Mouse (Mus musculus) testis, adult 2 months (tissue): ENCODE data around the gene Ralgapa2. TPM values are rescaled to one million over a fixed set of nuclear protein-coding genes. Genes with fewer than 3 reads are reported as not detected.

ENCODE experiments used
- H3K27ac ChIP-seq: fragments of 200-500 bp; 2 replicates; pipeline ENCODE4 v1.5.1; 2012; ENCODE audit warnings: low read depth, low read length; ENCODE audit not compliant: control insufficient read depth, insufficient read depth
- H3K27me3 ChIP-seq: fragments of 200-500 bp; 2 replicates; pipeline ENCODE4 v1.6.1; 2012; ENCODE audit warnings: mild to moderate bottlenecking, low read length, moderate library complexity; ENCODE audit not compliant: control insufficient read depth, insufficient read depth
- H3K36me3 ChIP-seq: fragments of 200-500 bp; 2 replicates; pipeline ENCODE4 v1.6.1; 2012; ENCODE audit warnings: mild to moderate bottlenecking, low read length; ENCODE audit not compliant: control insufficient read depth, insufficient read depth
- H3K4me1 ChIP-seq: fragments of 200-500 bp; 2 replicates; pipeline ENCODE4 v1.6.1; 2012; ENCODE audit warnings: low read length; ENCODE audit not compliant: control insufficient read depth, insufficient read depth
- H3K4me3 ChIP-seq: fragments of 200-500 bp; 2 replicates; pipeline ENCODE4 v1.5.1; 2012; ENCODE audit warnings: low read depth, mild to moderate bottlenecking, low read length, moderate library complexity, mixed read lengths; ENCODE audit not compliant: control insufficient read depth
- CTCF ChIP-seq: fragments of 200-500 bp; IDR thresholded peaks from 2 replicates; pipeline ENCODE4 v1.5.1; 2012; ENCODE audit warnings: low read depth, mild to moderate bottlenecking, inconsistent platforms, low read length, moderate library complexity; ENCODE audit not compliant: control insufficient read depth, insufficient read depth, insufficient replicate concordance
- POLR2A ChIP-seq: fragments of 200-500 bp; IDR thresholded peaks from 2 replicates; pipeline ENCODE4 v1.6.1; 2012; ENCODE audit warnings: low read depth, mild to moderate bottlenecking, inconsistent platforms, low read length, moderate library complexity; ENCODE audit not compliant: control insufficient read depth
- polyA plus RNA-seq: library from polyadenylated mRNA; depleted of rRNA; stranded (reverse); fragments of >200 nt; gene quantifications from 2 replicates; pipeline ENCODE4 v1.2.3, GENCODE M21; 2012

Gene Ralgapa2
- polyA plus RNA-seq, 1 experiment, result 8.8 TPM

DNA sequence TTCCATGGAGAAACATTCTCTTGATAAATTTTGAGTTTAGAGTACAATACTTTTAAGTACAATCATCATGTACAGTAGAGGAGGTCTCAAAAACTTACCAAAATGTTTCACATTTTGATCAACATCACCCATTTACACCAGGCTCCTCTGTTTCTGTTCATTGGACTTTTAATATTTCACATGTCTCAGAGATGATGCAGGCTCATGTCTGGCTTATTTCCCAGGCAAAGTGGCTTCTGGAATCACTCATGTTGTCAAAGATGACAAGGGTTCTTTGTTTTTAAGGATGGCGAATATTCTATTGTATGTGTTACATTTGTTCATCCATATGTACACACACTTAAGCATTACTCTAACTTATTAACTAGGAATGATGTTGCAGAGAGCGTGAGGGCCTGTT is 152.5 kb downstream of the Ralgapa2 start:
- no peaks in the 10 kb centered on the region for H3K36me3 ChIP-seq
- H3K27ac ChIP-seq, result no peak overlapping the region
- no peak for TF ChIP-seq POLR2A
- no peak for TF ChIP-seq CTCF
- H3K4me1 ChIP-seq, result no peaks in the 10 kb centered on the region
- no peak overlapping the region for H3K4me3 ChIP-seq
- H3K27me3 ChIP-seq, result no peaks in the 10 kb centered on the region

DNA sequence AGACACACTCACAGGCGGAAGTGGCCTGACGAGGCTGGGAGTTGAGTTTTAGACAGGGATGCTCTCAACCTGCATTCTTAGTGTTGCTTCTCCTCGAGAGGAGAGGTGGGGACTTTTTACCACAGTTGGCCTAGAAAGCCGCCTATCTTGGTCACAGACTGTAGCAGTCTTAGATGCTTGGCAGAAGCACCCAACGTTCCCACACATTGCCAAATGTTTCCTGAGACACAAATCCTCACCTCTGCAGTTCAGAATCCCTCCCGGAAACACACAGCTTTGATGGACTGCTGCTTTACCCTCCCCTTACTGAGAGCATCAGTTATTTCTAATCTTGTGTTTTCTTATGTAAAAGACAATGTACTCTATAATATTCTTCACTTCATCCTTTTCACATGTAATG is 155.6 kb downstream of the Ralgapa2 start:
- Histone ChIP-seq H3K27ac (no peak overlapping the region), H3K36me3 (no peaks in the 10 kb centered on the region; the same call in 1 of the 2 replicates), H3K4me3 (no peak overlapping the region), H3K4me1 (no peaks in the 10 kb centered on the region), H3K27me3 (no peaks in the 10 kb centered on the region)
- TF ChIP-seq CTCF (no peak), POLR2A (no peak)

DNA sequence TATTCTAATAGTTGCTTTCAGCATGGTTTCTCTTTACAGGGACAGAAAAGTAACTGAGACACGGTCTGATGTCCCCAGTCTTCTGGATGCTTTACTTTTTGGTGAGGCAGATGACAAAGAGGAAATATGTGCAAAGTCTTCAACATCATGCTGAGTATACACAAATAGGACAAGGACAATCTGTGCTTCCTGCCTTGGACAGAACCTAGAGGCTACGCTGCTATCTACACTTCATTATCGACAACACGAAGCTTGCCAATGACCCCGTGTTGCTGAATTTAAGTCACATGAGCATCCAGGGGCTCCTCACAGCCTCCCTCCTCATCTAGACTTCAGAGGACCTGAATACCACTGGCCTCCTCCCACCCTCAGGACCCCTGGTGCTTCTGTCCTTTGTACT is 161.9 kb downstream of the Ralgapa2 start:
- H3K4me1 ChIP-seq, result no peaks in the 10 kb centered on the region
- TF ChIP-seq POLR2A, result no peak
- no peak for TF ChIP-seq CTCF
- H3K27ac ChIP-seq, result no peak overlapping the region
- H3K27me3 ChIP-seq, result no peaks in the 10 kb centered on the region
- H3K4me3 ChIP-seq, result no peak overlapping the region
- no peaks in the 10 kb centered on the region; the same call in 1 of the 2 replicates for H3K36me3 ChIP-seq

DNA sequence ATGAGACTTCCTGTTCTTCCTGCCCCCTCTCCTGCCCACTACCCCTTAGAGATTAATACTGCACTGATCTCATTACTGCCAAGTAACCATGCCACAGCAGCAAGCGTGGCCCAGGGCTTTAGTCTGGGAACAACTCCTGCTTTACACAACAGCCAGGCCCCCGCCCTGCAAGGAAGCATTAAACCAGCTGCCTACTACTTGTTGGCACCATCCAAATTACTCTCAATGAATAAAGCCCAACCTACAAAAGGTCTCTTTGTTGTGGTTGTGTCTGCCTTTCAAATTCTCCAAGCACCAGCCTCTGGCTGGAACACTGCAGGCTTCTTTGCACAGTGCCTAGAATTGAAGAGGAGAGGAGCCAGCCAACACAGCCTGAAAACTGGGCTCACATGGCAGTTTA is 164.2 kb downstream of the Ralgapa2 start:
- no peak for TF ChIP-seq POLR2A
- no peak for TF ChIP-seq CTCF
- Histone ChIP-seq H3K27ac (no peak overlapping the region), H3K36me3 (no peaks in the 10 kb centered on the region; the same call in 1 of the 2 replicates), H3K4me1 (no peaks in the 10 kb centered on the region), H3K4me3 (no peak overlapping the region), H3K27me3 (no peaks in the 10 kb centered on the region)

DNA sequence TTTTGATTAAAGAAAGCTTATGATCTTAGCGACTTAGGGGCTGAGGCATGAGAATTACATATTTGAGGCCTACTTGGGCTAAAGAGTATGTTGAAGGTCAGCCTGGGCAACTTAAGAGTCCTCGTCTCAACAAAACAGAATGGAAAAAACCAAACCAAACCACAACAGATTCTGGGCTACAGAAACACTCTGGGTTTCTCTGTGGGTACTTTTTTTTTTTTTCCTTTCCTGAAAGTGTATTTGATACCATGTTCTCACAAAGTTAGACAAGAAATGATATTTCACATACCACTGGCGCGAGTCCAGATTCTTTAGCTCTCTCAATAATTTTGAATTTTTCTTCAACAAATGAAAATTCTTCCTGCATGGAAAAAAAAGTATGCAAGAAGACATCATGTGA is 172.1 kb downstream of the Ralgapa2 start:
- H3K4me1 ChIP-seq, result no peaks in the 10 kb centered on the region
- no peak for TF ChIP-seq POLR2A
- no peak for TF ChIP-seq CTCF
- no peaks in the 10 kb centered on the region; the same call in 1 of the 2 replicates for H3K36me3 ChIP-seq
- no peak overlapping the region for H3K27ac ChIP-seq
- no peak overlapping the region for H3K4me3 ChIP-seq
- H3K27me3 ChIP-seq, result no peaks in the 10 kb centered on the region

DNA sequence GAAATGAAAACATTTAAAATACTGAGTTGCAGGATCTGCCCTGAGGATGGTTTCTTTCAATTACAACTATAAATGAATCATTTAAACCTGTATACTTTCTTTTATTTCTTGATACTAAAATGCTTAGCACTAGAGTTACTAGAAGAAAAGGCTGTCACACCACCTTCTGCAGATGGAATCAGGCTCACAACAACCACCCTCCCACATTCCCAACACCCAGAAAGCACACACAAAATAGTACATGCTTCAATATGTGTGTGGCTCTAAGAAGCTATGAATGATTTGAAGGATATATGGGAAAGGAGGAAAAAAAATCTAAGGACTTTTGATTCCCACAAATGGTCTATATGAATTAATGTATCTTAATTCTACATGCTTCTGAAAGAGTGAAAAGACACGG is 174.6 kb downstream of the Ralgapa2 start:
- Histone ChIP-seq H3K27ac (no peak overlapping the region), H3K36me3 (no peaks in the 10 kb centered on the region), H3K4me3 (no peak overlapping the region), H3K27me3 (no peaks in the 10 kb centered on the region), H3K4me1 (no peaks in the 10 kb centered on the region)
- no peak for TF ChIP-seq POLR2A
- TF ChIP-seq CTCF, result no peak

DNA sequence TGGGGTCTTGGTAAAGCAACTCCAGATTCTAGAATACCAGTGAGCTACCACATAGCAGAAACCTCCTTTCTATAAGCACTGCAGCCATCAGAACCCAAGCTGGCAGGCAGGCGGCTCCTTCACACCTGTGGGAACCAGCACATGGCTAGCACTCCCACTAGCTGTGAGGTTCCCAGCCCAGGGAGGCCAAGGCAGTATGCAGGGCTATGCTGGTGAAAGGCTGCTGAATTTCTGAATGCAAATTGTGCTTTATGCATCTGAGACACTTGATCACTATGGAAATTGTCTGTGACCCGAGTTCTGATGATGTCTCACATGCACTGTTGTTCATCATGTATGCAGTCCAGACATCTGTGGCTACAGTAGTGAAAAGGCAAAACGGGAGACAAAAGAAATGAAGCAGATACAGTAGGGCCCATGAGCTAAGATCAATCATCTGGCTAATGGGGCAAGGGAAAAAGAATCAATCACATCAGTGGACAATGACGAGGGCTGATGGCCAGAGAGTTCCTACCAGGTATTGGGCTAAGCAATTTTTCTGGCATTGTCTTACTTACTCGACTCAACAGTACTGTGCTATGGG is 180.2 kb downstream of the Ralgapa2 start:
- no peak for TF ChIP-seq POLR2A
- TF ChIP-seq CTCF, result no peak
- no peak overlapping the region for H3K4me3 ChIP-seq
- no peaks in the 10 kb centered on the region for H3K27me3 ChIP-seq
- no peak overlapping the region for H3K27ac ChIP-seq
- H3K4me1 ChIP-seq, result no peaks in the 10 kb centered on the region
- H3K36me3 ChIP-seq, result peaks cover 1% of the 10 kb centered on the region; the same call in 1 of the 2 replicates
